Mouse (Mus musculus): Measurements from ENCODE around the gene Il27ra.
"Not testable (repeated sequence)": the region's sequence is repeated elsewhere in the genome, so short reads cannot be mapped to it uniquely, and the experiment has no call there.

The Il27ra gene

DNA sequence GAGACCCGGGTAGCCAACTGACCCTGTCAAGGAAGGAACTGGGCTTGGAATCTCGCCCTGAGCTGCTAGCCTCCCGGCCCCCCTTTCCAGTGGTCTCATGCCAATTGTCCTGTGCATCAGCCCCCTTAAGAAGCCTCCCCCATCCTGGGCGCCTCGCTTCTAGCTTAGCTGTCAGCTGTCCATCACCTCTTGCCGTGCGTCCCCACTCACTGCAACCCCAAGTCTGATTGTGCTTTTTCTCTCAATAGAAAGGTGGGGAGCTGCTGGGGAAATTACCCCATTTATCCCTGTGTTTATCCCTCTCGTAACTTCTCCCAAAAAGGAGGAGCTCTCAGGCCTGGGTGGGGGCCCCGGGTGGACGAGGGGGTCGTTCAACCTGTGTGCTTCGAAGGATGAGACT, 46.4 kb downstream of the Il27ra start:
- no peak for DNase-seq (ENCODE audit: low spot score)

DNA sequence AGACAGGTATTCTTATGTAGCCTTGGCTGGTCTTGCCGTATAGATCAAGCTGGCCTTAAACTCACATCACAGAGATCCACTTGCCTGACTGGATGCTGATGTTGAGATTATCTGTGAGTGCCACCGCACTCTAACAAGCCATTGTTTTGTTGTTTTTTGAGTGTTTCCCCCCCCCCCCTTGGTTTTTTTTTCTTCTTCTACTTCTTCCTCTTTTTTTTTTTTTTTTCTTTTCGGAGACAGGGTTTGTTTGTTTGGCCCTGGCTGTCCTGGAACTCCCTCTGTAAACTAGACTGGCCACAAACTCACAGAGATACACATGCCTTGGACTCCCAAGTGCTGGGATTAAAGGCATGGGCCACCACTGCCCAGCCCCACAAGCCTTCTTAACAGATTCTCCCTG, 48.4 kb downstream of the Il27ra start:
- DNase-seq (ENCODE audit: low spot score): no peak

DNA sequence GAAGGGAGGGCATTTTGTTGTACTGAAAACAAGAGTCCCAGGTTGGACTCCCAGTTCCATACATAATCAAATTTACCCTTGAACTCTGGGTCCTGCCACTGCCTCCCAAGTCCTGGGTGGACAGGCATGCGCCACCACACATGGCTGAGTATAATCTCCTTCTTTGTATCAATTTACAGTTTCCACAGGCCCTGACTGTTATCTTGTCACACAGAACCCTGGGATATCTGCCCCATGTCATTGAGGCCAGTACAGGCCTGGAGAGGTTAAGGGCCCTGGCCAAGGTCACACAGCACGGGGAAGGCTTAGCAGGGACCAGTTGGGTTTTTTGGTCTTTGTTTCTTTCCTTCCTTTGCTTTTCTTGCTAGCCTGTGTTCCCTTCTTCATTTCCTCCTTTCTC, 49.9 kb downstream of the Il27ra start:
- DNase-seq (ENCODE audit: low spot score): no peak

DNA sequence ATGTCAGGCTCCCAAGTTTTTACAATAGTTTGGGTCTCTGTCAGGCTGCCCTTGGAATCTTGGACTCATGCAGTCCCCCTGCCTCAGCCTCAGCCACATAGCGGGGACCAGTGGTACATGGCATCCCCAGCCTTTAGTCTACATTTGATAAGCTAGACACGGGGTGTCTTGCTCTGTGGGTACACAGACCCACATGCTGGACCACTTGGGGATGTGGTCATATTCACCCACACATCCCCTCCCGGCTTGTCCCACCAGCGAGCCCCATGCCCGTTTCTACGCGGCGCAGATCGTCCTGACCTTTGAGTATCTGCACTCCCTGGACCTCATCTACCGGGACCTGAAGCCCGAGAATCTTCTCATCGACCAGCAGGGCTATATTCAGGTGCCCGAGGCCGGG, 52.2 kb downstream of the Il27ra start:
- no peak for DNase-seq (ENCODE audit: low spot score)

DNA sequence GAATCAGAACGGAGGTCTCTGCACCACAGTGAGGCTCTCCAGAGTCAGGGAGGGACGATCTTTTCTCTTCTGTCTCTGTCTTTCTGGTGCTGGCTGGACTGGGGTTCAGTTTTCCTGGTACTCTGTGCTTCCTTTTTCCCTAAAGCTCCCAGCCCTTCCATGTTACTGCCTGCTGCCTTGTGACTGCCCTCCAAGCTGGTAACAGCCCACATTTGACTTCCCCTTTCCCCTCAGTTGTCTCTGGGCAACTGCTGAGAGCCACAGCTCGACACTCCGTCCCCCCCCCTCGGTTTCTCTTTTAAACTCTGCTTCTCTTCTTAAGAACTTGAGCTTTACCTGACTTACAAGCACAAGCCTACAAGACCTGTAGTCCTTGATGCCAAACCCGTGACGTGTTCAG, 53.1 kb downstream of the Il27ra start:
- DNase-seq (ENCODE audit: low spot score): no peak

DNA sequence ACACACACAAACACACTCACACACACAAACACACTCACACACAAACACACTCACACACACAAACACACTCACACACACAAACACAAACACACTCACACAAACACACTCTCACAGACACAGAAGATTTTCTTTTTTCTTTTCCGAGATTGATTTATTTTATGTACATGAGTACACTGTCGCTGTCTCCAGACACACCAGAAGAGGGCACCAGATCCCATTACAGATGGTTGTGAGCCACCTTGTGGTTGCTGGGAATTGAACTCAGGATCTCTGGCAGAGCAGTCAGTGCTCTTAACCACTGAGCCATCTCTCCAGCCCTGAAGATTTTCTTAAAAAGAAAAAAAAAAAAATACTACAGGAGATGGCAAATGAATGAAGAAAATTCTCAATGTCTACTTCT, 59.2 kb downstream of the Il27ra start:
- not testable (repeated sequence) for DNase-seq (ENCODE audit: low spot score)

DNA sequence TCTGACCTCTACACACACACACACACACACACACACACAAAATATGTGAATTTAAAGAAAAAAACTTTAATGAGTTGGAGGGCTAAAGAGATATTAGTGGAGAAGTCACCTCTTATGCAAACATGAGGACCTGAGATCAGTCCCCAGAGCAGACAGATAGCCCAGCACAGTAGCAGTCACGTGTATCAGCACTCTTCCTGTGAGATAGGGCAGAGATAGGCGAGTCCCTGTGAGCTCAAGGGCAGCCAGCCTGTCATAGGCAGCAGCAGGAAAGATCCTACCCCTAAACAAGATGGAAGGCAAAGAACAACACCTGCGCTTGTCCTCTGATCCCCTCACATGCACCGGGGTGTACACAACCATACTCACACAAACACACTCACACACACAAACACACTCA, 59.9 kb downstream of the Il27ra start:
- no peak for DNase-seq (ENCODE audit: low spot score)

DNA sequence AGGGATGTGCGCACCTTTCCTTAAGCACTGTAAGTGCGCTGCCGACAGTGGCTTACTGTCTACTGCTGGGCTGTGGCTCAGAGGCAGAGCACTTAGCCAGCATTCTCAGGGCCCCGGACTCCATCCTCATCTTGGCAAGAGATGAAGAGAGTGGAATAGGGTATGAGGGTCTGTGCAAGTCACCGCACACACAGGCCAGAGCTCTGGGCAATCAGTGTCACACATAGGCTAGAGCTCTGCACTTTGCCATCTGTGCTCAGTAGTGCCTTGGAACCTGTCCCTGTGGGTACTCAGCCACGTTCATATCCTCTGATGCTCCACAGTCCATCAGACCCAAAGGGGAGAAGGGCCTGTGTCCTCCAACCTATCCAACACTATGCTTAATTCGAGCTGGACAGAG, 60.9 kb downstream of the Il27ra start:
- no peak for DNase-seq (ENCODE audit: low spot score)

DNA sequence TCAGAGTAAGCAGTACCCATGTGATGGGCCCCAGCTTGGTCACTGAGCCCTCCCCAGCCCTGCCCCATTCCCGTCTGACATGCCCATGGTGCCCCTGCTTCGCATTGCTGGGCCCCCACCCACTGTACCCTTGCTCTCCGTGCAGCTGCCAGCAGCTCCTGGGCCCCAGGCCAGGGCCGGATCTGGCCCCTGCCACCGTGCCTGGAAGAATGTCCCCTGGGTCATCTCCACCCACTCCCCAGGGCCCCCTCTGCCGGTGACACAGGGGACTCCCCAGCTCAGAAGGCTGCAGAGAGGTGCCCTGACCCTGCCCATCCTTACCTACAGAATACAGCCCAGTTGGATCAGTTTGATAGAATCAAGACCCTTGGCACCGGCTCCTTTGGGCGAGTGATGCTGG, 61.5 kb downstream of the Il27ra start:
- DNase-seq (ENCODE audit: low spot score): no peak
